In genomic region chr14:20181466-20181921, GRCm38 (mm10) we compare ENCODE assay signal across 8 mouse cellular contexts. TPM values are rescaled to one million over a fixed set of nuclear protein-coding genes. Genes with fewer than 3 reads are reported as not detected.
A peak's percentile ranks its signal among the peaks of the same experiment; 100 is the strongest.
DNase-seq lines count a peak whose midpoint lies in the region; ATAC-seq and TF ChIP-seq lines count a peak whose summit lies in the region.

Gene Kcnk5, minus strand, starts transcription at chr14:20181809.

- H3K9ac ChIP-seq in hindbrain, postnatal 0 days (replicated peaks; ENCODE audit: low read length): peak within 1 kb of the TSS; percentile 41; the same call in 1 of the 2 replicates

- H3K27me3 ChIP-seq in hindbrain, postnatal 0 days (ENCODE audit: insufficient read depth, low read length): peaks cover 6% of the 10 kb centered on the region

- H3K79me2 ChIP-seq in macrophage (ENCODE audit: inconsistent target): no peaks in the 10 kb centered on the region

- ATAC-seq in activated CD4-positive, CD25-positive, alpha-beta regulatory T cell, adult 4 months: peak; percentile 81
- peak; percentile 95 for ATAC-seq in hindbrain, postnatal 0 days

- peak within 1 kb of the TSS; percentile 47 for H3K4me3 ChIP-seq in cortical plate, adult 2 months (ENCODE audit: insufficient read depth, low read length)
- H3K4me3 ChIP-seq in hindbrain, postnatal 0 days (ENCODE audit: low read length): peak within 1 kb of the TSS; percentile 56
- peak within 1 kb of the TSS; percentile 7; the same call in 1 of the 2 replicates for H3K4me3 ChIP-seq in macrophage (ENCODE audit: inconsistent target)

- DNase-seq in gastrocnemius, adult 8-10 months (ENCODE audit: low spot score in 2 of 2): peak; percentile 77 to 79
- peak; percentile 86 for DNase-seq in hindbrain, postnatal 0 days (ENCODE audit: low spot score)
- DNase-seq in left cerebral cortex, adult 18-20 months (ENCODE audit: low spot score in 2 of 2): peak; percentile 54 to 57
- DNase-seq in right cerebral cortex, adult 18-20 months: peak; percentile 57
- DNase-seq in urinary bladder, adult 2 months (ENCODE audit: low spot score): peak; percentile 75

- no peak for TF ChIP-seq POLR2A in cortical plate, adult 2 months (IDR thresholded peaks at IDR 0.05; ENCODE audit: extremely low read depth, insufficient read depth, low read length)

- H3K9me3 ChIP-seq in hindbrain, postnatal 0 days (ENCODE audit: low read length): no peaks in the 10 kb centered on the region

- no peak within 1 kb of the TSS for H3K27ac ChIP-seq in cortical plate, adult 2 months (ENCODE audit: insufficient read depth, low read length)
- no peak within 1 kb of the TSS for H3K27ac ChIP-seq in hindbrain, postnatal 0 days
- H3K27ac ChIP-seq in macrophage: no peak within 1 kb of the TSS

- H3K36me3 ChIP-seq in hindbrain, postnatal 0 days (ENCODE audit: insufficient read depth, low read length): no peaks in the 10 kb centered on the region
- no peaks in the 10 kb centered on the region for H3K36me3 ChIP-seq in macrophage (ENCODE audit: inconsistent target)

- peak within 1 kb of the TSS; percentile 94 for H3K4me2 ChIP-seq in hindbrain, postnatal 0 days (ENCODE audit: low read depth, low read length)

- TF ChIP-seq CTCF in cortical plate, adult 2 months (IDR thresholded peaks at IDR 0.05; ENCODE audit: extremely low read depth, insufficient read depth, low read length): no peak
- TF ChIP-seq CTCF in hindbrain, postnatal 0 days (IDR thresholded peaks at IDR 0.05; ENCODE audit: low read depth): no peak

- under 1% methylated on average over 36 of the region's 36 CpGs for WGBS in hindbrain, postnatal 0 days
- 2% methylated on average over 36 of the region's 36 CpGs for WGBS in macrophage (ENCODE audit: missing documents)

- H3K4me1 ChIP-seq in cortical plate, adult 2 months (ENCODE audit: control insufficient read depth, insufficient read depth, low read length): 0 out of 2 replicates have a peak, but pooled peaks cover 2% of the 10 kb centered on the region
- peaks cover 9% of the 10 kb centered on the region; the same call in 1 of the 2 replicates for H3K4me1 ChIP-seq in hindbrain, postnatal 0 days (ENCODE audit: insufficient read depth, low read length)

RNA-seq across cellular contexts. Expression of gene Kcnk5, which starts in this region (rescaled TPM):
- polyA plus RNA-seq in activated CD4-positive, CD25-positive, alpha-beta regulatory T cell, adult 4 months (2017; shearing (Covaris generic)): 1 to 10 TPM; 3.6 to 4.4 TPM
- 0.55 and 0.71 TPM in 2 replicates for polyA plus RNA-seq in cortical plate, adult 2 months (2012; rRNA removed)
- 1 to 10 TPM in 1 of 4 experiments, under 1 TPM in 3; 0.36 to 1.1 (median 0.61) TPM for total RNA-seq in gastrocnemius, adult 8-10 months (2022)
- 0.84 and 1.7 TPM in 2 replicates for total RNA-seq in hindbrain, postnatal 0 days (2014; rRNA removed)
- 1.0 TPM in 2 replicates for polyA plus RNA-seq in hindbrain, postnatal 0 days (2015; fragmentation: Nextera tagmentation; extraction: Ambion mirVana)
- total RNA-seq in left cerebral cortex, adult 18-20 months (2021): under 1 TPM; 0.21 to 0.37 TPM
- total RNA-seq in macrophage (2018; cell fraction: chromatin; rRNA removed): under 1 TPM in 2 of 26 experiments, not detected in 24; 0.18 to 0.21 TPM
- total RNA-seq in macrophage (2018; cell fraction: cytosol; rRNA removed): under 1 TPM in 20 of 26 experiments, not detected in 6; 0.03 to 0.23 (median 0.10) TPM
- under 1 TPM in 10 of 26 experiments, not detected in 16; 0.11 to 0.82 (median 0.24) TPM for total RNA-seq in macrophage (2018; cell fraction: nucleus; rRNA removed)
- polyA plus RNA-seq in macrophage (2018): 0.04 to 0.30 TPM (median 0.16 TPM) in 3 replicates
- 3.9 and 4.6 TPM in 2 replicates for polyA plus RNA-seq in urinary bladder, adult 2 months (2012; rRNA removed)

Comparison
In these comparisons a context has a peak if more than half of its experiments do, and no peak if none do; other contexts are left out.
1. Peak in DNase-seq in left cerebral cortex, adult 18-20 months; RNA of the gene not detected or under 1 TPM.